In the genomic region with DNA sequence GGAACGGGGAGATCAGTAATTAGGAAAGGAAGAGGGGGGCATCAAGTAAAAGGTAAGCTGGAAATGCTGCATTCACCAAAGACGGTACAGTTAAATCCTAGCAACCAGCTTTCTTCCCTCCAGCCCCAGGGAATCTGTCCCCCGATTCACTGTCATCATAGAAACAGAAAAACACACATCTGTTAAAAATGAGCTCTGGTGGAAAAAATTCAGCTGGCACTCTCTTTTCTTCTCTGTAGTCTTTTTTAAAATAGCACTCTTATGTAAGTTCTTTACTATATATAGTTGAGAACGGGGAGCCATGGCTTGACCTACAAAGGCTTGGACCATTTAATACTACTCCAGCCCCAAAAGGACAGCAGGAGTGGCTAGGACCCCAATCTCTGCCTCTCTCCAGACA, we compare ENCODE assay signal across 13 mouse cellular contexts.
DNase-seq lines count a peak whose midpoint lies in the region; ATAC-seq and TF ChIP-seq lines count a peak whose summit lies in the region.
"Had no signal": no experiment of that assay in that cellular context is flagged by ENCODE, and none has a peak within 500 bp of the region (broad histone marks: within the 10 kb centered on the region; RNA-seq: fewer than 3 reads in every experiment).

No protein-coding gene starts in this region.

- TF ChIP-seq EP300 in heart, postnatal 0 days (IDR thresholded peaks at IDR 0.05; ENCODE audit: low read depth), result no peak

- no peaks in the 10 kb centered on the region for H3K9me3 ChIP-seq in embryonic facial prominence, embryonic 13.5 days
- H3K9me3 ChIP-seq in embryonic facial prominence, embryonic 10.5 days, result no peaks in the 10 kb centered on the region
- no peaks in the 10 kb centered on the region for H3K9me3 ChIP-seq in heart, postnatal 0 days (replicated peaks; ENCODE audit: control insufficient read depth, low read length)
- H3K9me3 ChIP-seq in heart, embryonic 11.5 days (replicated peaks; ENCODE audit: control insufficient read depth, low read length), result no peaks in the 10 kb centered on the region
- H3K9me3 ChIP-seq in lung, embryonic 14.5 days (ENCODE audit: low read depth, low read length), result no peaks in the 10 kb centered on the region
- H3K9me3 ChIP-seq: megakaryocyte, embryonic 14.5 days had no signal

- peaks cover 32% of the 10 kb centered on the region for H3K4me1 ChIP-seq in embryonic facial prominence, embryonic 13.5 days
- H3K4me1 ChIP-seq in embryonic facial prominence, embryonic 10.5 days, result peaks cover 14% of the 10 kb centered on the region
- peaks cover 35% of the 10 kb centered on the region for H3K4me1 ChIP-seq in heart, postnatal 0 days (ENCODE audit: control insufficient read depth, insufficient read depth)
- H3K4me1 ChIP-seq in heart, embryonic 11.5 days (ENCODE audit: control insufficient read depth, insufficient read depth, low read length), result peaks cover 25% of the 10 kb centered on the region
- peaks cover 13% of the 10 kb centered on the region for H3K4me1 ChIP-seq in lung, embryonic 14.5 days (ENCODE audit: insufficient read depth)

- H3K27me3 ChIP-seq in embryonic facial prominence, embryonic 13.5 days, result no peaks in the 10 kb centered on the region
- no peaks in the 10 kb centered on the region for H3K27me3 ChIP-seq in embryonic facial prominence, embryonic 10.5 days (replicated peaks; ENCODE audit: low read depth, poor library complexity, severe bottlenecking)
- no peaks in the 10 kb centered on the region for H3K27me3 ChIP-seq in heart, postnatal 0 days (ENCODE audit: control insufficient read depth, insufficient read depth, low read length)
- no peaks in the 10 kb centered on the region for H3K27me3 ChIP-seq in heart, embryonic 11.5 days (ENCODE audit: control insufficient read depth, insufficient read depth, low read length)
- no peaks in the 10 kb centered on the region for H3K27me3 ChIP-seq in lung, embryonic 14.5 days (ENCODE audit: insufficient read depth, low read length)

- H3K9ac ChIP-seq in embryonic facial prominence, embryonic 13.5 days, result no peak overlapping the region
- H3K9ac ChIP-seq in heart, postnatal 0 days (replicated peaks; ENCODE audit: low read depth, low read length), result no peak overlapping the region
- no peak overlapping the region for H3K9ac ChIP-seq in heart, embryonic 11.5 days (ENCODE audit: low read depth, low read length)
- H3K9ac ChIP-seq in lung, embryonic 14.5 days, result no peak overlapping the region
- H3K9ac ChIP-seq: liver, embryonic 14.5 days had no signal

- 35% methylated on average over 4 of the region's 4 CpGs for WGBS in embryonic facial prominence, embryonic 13.5 days
- 76% methylated on average over 4 of the region's 4 CpGs for WGBS in embryonic facial prominence, embryonic 10.5 days
- 52% methylated on average over 4 of the region's 4 CpGs for WGBS in heart, postnatal 0 days
- 68% methylated on average over 4 of the region's 4 CpGs for WGBS in heart, embryonic 11.5 days (ENCODE audit: insufficient replicate concordance)
- 53% methylated on average over 4 of the region's 4 CpGs for WGBS in lung, embryonic 14.5 days

- peak overlapping the region; percentile 77 for H3K27ac ChIP-seq in embryonic facial prominence, embryonic 13.5 days
- no peak overlapping the region for H3K27ac ChIP-seq in embryonic facial prominence, embryonic 10.5 days (replicated peaks)
- peak overlapping the region; percentile 53 for H3K27ac ChIP-seq in heart, postnatal 0 days (ENCODE audit: low read depth)
- no peak overlapping the region for H3K27ac ChIP-seq in heart, embryonic 11.5 days (ENCODE audit: low read depth, low read length)
- 0 out of 2 replicates have a peak overlapping the region, but pooled peaks have one; percentile 22 for H3K27ac ChIP-seq in lung, embryonic 14.5 days (ENCODE audit: low read depth)
- H3K27ac ChIP-seq: liver, embryonic 14.5 days had no signal

- H3K4me3 ChIP-seq in embryonic facial prominence, embryonic 13.5 days, result no peak overlapping the region
- H3K4me3 ChIP-seq in embryonic facial prominence, embryonic 10.5 days, result no peak overlapping the region
- no peak overlapping the region for H3K4me3 ChIP-seq in heart, postnatal 0 days (ENCODE audit: low read depth, low read length)
- no peak overlapping the region for H3K4me3 ChIP-seq in heart, embryonic 11.5 days (ENCODE audit: low read depth, low read length)
- H3K4me3 ChIP-seq in lung, embryonic 14.5 days (ENCODE audit: low read depth, low read length), result no peak overlapping the region
- H3K4me3 ChIP-seq: megakaryocyte, embryonic 14.5 days had no signal

- DNase-seq in embryonic facial prominence, embryonic 10.5 days (ENCODE audit: low spot score), result no peak
- no peak for DNase-seq in heart, postnatal 0 days (ENCODE audit: low spot score)
- DNase-seq in lung, embryonic 14.5 days, result no peak
- no peak for DNase-seq in lung, postnatal 14 days
- peak; percentile 32 for DNase-seq in skeletal muscle tissue, adult 2 months (ENCODE audit: low read depth, low spot score)
- no peak for DNase-seq in adrenal gland, postnatal 14 days
- DNase-seq: cerebellum, adult 9-10 months; kidney, adult 9 months had no signal

- no peak for ATAC-seq in embryonic facial prominence, embryonic 13.5 days (ENCODE audit: insufficient number of reproducible peaks, insufficient read depth, low FRiP score, low TSS enrichment, low read depth)
- no peak for ATAC-seq in heart, postnatal 0 days (ENCODE audit: insufficient read depth, low read depth)
- no peak for ATAC-seq in heart, embryonic 11.5 days (replicated peaks; ENCODE audit: insufficient number of reproducible peaks, low FRiP score, low TSS enrichment)
- ATAC-seq in lung, embryonic 14.5 days (ENCODE audit: insufficient read depth), result no peak
- ATAC-seq: hindbrain, embryonic 16.5 days had no signal

- H3K36me3 ChIP-seq in embryonic facial prominence, embryonic 13.5 days, result 0 out of 2 replicates have a peak, but pooled peaks cover 9% of the 10 kb centered on the region
- no peaks in the 10 kb centered on the region; the same call in 1 of the 2 replicates for H3K36me3 ChIP-seq in embryonic facial prominence, embryonic 10.5 days (replicated peaks)
- peaks cover 7% of the 10 kb centered on the region; the same call in 1 of the 2 replicates for H3K36me3 ChIP-seq in heart, postnatal 0 days (replicated peaks; ENCODE audit: control insufficient read depth, insufficient read depth, low read length)
- no peaks in the 10 kb centered on the region for H3K36me3 ChIP-seq in heart, embryonic 11.5 days (ENCODE audit: control insufficient read depth, insufficient read depth, low read length)
- H3K36me3 ChIP-seq in lung, embryonic 14.5 days (ENCODE audit: insufficient read depth), result 0 out of 2 replicates have a peak, but pooled peaks cover 3% of the 10 kb centered on the region

- no peak for TF ChIP-seq CTCF in heart, postnatal 0 days (IDR thresholded peaks at IDR 0.05; ENCODE audit: low read depth)
- no peak for TF ChIP-seq CTCF in lung, embryonic 14.5 days (IDR thresholded peaks at IDR 0.05; ENCODE audit: low read depth)

- H3K4me2 ChIP-seq in embryonic facial prominence, embryonic 13.5 days, result no peak overlapping the region
- no peak overlapping the region for H3K4me2 ChIP-seq in heart, postnatal 0 days (ENCODE audit: low read depth, low read length)
- H3K4me2 ChIP-seq in heart, embryonic 11.5 days, result no peak overlapping the region
- no peak overlapping the region for H3K4me2 ChIP-seq in lung, embryonic 14.5 days

Comparison
In these comparisons a context has a peak if more than half of its experiments do, and no peak if none do; other contexts are left out.
1. H3K27ac ChIP-seq: peak in embryonic facial prominence, embryonic 13.5 days (single experiment), heart, postnatal 0 days (single experiment) and lung, embryonic 14.5 days (single experiment); none in embryonic facial prominence, embryonic 10.5 days (single experiment) and heart, embryonic 11.5 days (single experiment).